Mouse (Mus musculus) stomach, embryonic 16.5 days (tissue): Measurements from ENCODE around the gene Gtpbp2. TPM values are rescaled to one million over a fixed set of nuclear protein-coding genes. Genes with fewer than 3 reads are reported as not detected.

ENCODE experiments used
- ATAC-seq: fragments of 200-750 bp; cut with Nextera tagmentation; 2 replicates; pipeline ENCODE4 v1.8.0; 2017; ENCODE audit warnings: moderate number of reproducible peaks, moderate TSS enrichment; ENCODE audit not compliant: insufficient read depth, low FRiP score
- H3K27ac ChIP-seq: fragments of 300-500 bp; sonication (generic); 2 replicates; pipeline ENCODE4 v1.5.1; 2014; ENCODE audit warnings: low read length
- H3K27me3 ChIP-seq: fragments of 300-500 bp; sonication (generic); 2 replicates; pipeline ENCODE4 v1.6.1; 2014; ENCODE audit warnings: low read length, control low read depth, mixed read lengths; ENCODE audit not compliant: control insufficient read depth, insufficient read depth
- H3K36me3 ChIP-seq: fragments of 300-500 bp; sonication (generic); 2 replicates; pipeline ENCODE4 v1.6.1; 2014; ENCODE audit warnings: low read length; ENCODE audit not compliant: control insufficient read depth, insufficient read depth
- H3K4me1 ChIP-seq: fragments of 300-500 bp; sonication (generic); 2 replicates; pipeline ENCODE4 v1.6.1; 2014; ENCODE audit warnings: low read length, control low read depth, mixed read lengths; ENCODE audit not compliant: control insufficient read depth, insufficient read depth
- H3K4me2 ChIP-seq: fragments of 300-500 bp; sonication (generic); 2 replicates; pipeline ENCODE4 v1.6.1; 2014; ENCODE audit warnings: low read depth, low read length, mixed read lengths
- H3K4me3 ChIP-seq: fragments of 300-500 bp; sonication (generic); replicated peaks from 2 replicates; pipeline ENCODE4 v1.5.1; 2014; ENCODE audit warnings: mild to moderate bottlenecking, low read length
- H3K9ac ChIP-seq: fragments of 300-500 bp; sonication (generic); 2 replicates; pipeline ENCODE4 v1.6.1; 2014; ENCODE audit warnings: low read length
- H3K9me3 ChIP-seq: fragments of 300-500 bp; sonication (generic); replicated peaks from 2 replicates; pipeline ENCODE4 v1.6.1; 2016; ENCODE audit warnings: low read length, control low read depth; ENCODE audit not compliant: control insufficient read depth
- WGBS: fragments of 180-500 bp; shearing (Covaris S2); extraction: QIAGEN DNeasy Blood & Tissue Kit; methylation state at CpG from one replicate; pipeline ENCODE4 v1.1.7; 2014; 5-methylcytosine and 5-hydroxymethylcytosine counted together
- polyA plus RNA-seq: library from polyadenylated mRNA; unstranded; fragments of >200 nt; fragmentation: Nextera tagmentation; extraction: Ambion mirVana; gene quantifications from 2 replicates; pipeline ENCODE4 v1.2.1, GENCODE M21; 2015

Gtpbp2 gene
- polyA plus RNA-seq: 37.9 and 39.2 TPM in 2 replicates

DNA sequence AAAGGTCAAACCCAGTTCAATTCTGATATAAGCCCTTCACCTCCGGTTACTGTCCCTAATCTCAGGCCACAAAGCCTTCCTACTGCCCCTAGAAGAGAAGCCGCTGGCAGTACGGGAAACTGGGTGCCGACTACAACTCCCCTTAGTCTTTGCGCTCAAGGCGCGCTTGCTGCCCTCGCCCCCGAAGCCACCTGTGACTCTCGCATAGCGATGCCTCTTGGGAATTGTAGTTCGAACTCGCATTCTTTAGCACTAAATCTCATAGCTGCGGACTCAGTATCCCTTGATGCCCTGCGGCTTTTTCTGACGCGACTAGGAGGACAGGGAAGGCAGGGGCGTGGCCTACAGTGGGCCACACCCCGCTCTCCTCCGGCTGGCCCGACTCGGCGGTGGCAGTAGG, at the start of gene Gtpbp2:
Gene Gtpbp2 (plus strand): TSS at position 347 of the 400 bp plus-strand sequence.
- WGBS: under 1% methylated on average over 23 of the region's 23 CpGs
- peak within 1 kb of the TSS; percentile 89 for H3K4me3 ChIP-seq
- ATAC-seq: peak; percentile 94
- no peaks in the 10 kb centered on the region for H3K27me3 ChIP-seq
- peaks cover 6% of the 10 kb centered on the region; the same call in 1 of the 2 replicates for H3K36me3 ChIP-seq
- H3K27ac ChIP-seq: peak within 1 kb of the TSS; percentile 96
- H3K4me1 ChIP-seq: peaks cover 12% of the 10 kb centered on the region
- peak within 1 kb of the TSS; percentile 91 for H3K4me2 ChIP-seq
- peak within 1 kb of the TSS; percentile 92 for H3K9ac ChIP-seq
- H3K9me3 ChIP-seq: no peaks in the 10 kb centered on the region

- H3K4me3 ChIP-seq: no peak overlapping the region
- peaks cover 30% of the 10 kb centered on the region for H3K4me1 ChIP-seq
- H3K27me3 ChIP-seq: no peaks in the 10 kb centered on the region
- no peak overlapping the region for H3K9ac ChIP-seq
- H3K4me2 ChIP-seq: no peak overlapping the region
- no peak for ATAC-seq
- WGBS: 22% methylated on average over 2 of the region's 2 CpGs
- H3K9me3 ChIP-seq: no peaks in the 10 kb centered on the region
- peak overlapping the region; percentile 19; the same call in 1 of the 2 replicates for H3K27ac ChIP-seq
- H3K36me3 ChIP-seq: peaks cover 10% of the 10 kb centered on the region; the same call in 1 of the 2 replicates
Measured at GRCm38 (mm10) chr17:46115489-46115888, 45.3 kb upstream of the Gtpbp2 start.

GRCm38 (mm10) chr17:46116138-46116537, 44.7 kb upstream of the Gtpbp2 start:
- Histone ChIP-seq H3K27me3 (no peaks in the 10 kb centered on the region), H3K4me3 (no peak overlapping the region), H3K4me1 (peaks cover 30% of the 10 kb centered on the region), H3K4me2 (no peak overlapping the region), H3K9ac (peak overlapping the region; percentile 31; the same call in 1 of the 2 replicates), H3K36me3 (peaks cover 10% of the 10 kb centered on the region; the same call in 1 of the 2 replicates), H3K9me3 (no peaks in the 10 kb centered on the region), H3K27ac (peak overlapping the region; percentile 19; the same call in 1 of the 2 replicates)
- no peak for ATAC-seq
- WGBS: 61% methylated on average over 11 of the region's 11 CpGs

DNA sequence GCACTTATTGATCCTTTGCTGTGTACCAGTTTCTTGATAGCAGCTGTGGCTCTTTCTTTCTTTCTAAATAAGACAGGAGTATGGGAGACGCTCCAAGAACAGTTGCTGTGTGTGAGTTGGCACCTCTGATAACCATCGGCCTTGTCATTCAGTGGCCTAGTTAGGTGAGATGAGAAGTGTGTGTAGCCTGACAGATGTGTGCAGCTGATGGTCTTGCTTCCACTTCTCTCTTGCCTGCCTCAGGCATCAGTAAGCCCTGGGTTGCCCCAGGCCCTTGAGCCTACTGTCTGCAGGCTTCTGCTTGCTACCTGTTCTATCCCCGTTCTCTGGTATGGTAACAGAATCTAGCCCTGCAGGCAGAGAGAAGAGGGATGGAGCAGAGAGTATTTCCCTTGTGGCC, 44.0 kb upstream of the Gtpbp2 start:
- H3K36me3 ChIP-seq: peaks cover 10% of the 10 kb centered on the region; the same call in 1 of the 2 replicates
- H3K27ac ChIP-seq: no peak overlapping the region
- H3K9me3 ChIP-seq: no peaks in the 10 kb centered on the region
- H3K4me1 ChIP-seq: peaks cover 24% of the 10 kb centered on the region
- ATAC-seq: no peak
- 82% methylated on average over 3 of the region's 3 CpGs for WGBS
- no peak overlapping the region for H3K4me2 ChIP-seq
- H3K4me3 ChIP-seq: no peak overlapping the region
- no peaks in the 10 kb centered on the region for H3K27me3 ChIP-seq
- H3K9ac ChIP-seq: no peak overlapping the region

- peaks cover 24% of the 10 kb centered on the region for H3K4me1 ChIP-seq
- H3K27me3 ChIP-seq: no peaks in the 10 kb centered on the region
- H3K9me3 ChIP-seq: no peaks in the 10 kb centered on the region
- no peak overlapping the region for H3K4me2 ChIP-seq
- H3K9ac ChIP-seq: no peak overlapping the region
- peaks cover 10% of the 10 kb centered on the region; the same call in 1 of the 2 replicates for H3K36me3 ChIP-seq
- no peak overlapping the region for H3K4me3 ChIP-seq
- ATAC-seq: no peak
- WGBS: 70% methylated on average over 13 of the region's 13 CpGs
- no peak overlapping the region for H3K27ac ChIP-seq
Measured at GRCm38 (mm10) chr17:46117623-46118422, 43.0 kb upstream of the Gtpbp2 start.

DNA sequence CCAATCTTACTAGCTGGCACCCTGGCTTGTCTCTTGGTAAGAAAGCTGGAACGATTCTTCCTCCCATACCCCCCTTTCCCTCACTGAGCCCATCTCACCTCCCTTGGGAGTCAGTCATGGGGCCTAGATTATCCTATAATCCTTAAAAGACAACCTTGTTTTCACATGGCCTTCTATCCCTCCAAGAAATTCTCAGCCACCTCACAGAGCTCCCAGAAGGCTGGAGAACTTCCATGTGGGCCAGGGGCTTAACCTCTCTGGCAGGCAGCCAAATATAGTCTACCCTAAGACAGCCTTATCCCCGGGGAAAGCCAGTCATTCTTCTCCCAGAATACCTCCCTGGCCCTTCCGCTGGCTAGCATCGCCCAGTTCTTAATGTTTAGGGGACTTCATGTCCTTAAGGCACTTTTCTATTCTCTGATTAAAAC, 42.4 kb upstream of the Gtpbp2 start:
- Histone ChIP-seq H3K9ac (no peak overlapping the region), H3K4me1 (peaks cover 24% of the 10 kb centered on the region), H3K36me3 (peaks cover 14% of the 10 kb centered on the region), H3K4me3 (no peak overlapping the region), H3K4me2 (no peak overlapping the region), H3K9me3 (no peaks in the 10 kb centered on the region), H3K27me3 (no peaks in the 10 kb centered on the region), H3K27ac (no peak overlapping the region)
- ATAC-seq: no peak
- 51% methylated on average over 4 of the region's 4 CpGs for WGBS

GRCm38 (mm10) chr17:46119641-46120040, 41.2 kb upstream of the Gtpbp2 start:
- H3K36me3 ChIP-seq: peaks cover 20% of the 10 kb centered on the region
- no peak overlapping the region for H3K9ac ChIP-seq
- peaks cover 24% of the 10 kb centered on the region for H3K4me1 ChIP-seq
- ATAC-seq: no peak
- H3K4me2 ChIP-seq: no peak overlapping the region
- H3K9me3 ChIP-seq: no peaks in the 10 kb centered on the region
- H3K4me3 ChIP-seq: no peak overlapping the region
- no peaks in the 10 kb centered on the region for H3K27me3 ChIP-seq
- WGBS: 88% methylated on average over 10 of the region's 10 CpGs
- no peak overlapping the region for H3K27ac ChIP-seq

DNA sequence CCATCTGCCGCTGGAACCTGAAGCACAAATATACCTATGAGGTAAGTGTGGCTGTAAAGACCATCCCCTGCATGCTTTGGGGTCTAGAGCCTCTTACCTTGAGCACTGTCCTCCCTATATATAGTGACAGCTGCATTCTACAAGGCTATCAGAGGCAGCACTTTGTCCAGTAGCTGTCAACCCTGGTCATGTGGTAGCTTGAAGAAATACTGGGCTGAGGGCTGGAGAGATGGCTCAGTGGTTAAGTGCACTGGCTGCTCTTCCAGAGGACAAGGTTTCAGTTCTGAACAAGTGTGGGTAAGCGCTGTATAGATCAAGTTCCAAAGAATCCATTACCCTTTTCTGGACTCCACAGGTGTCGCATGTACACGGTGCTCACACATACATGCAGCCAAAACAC, 38.0 kb upstream of the Gtpbp2 start:
- H3K27ac ChIP-seq: no peak overlapping the region

DNA sequence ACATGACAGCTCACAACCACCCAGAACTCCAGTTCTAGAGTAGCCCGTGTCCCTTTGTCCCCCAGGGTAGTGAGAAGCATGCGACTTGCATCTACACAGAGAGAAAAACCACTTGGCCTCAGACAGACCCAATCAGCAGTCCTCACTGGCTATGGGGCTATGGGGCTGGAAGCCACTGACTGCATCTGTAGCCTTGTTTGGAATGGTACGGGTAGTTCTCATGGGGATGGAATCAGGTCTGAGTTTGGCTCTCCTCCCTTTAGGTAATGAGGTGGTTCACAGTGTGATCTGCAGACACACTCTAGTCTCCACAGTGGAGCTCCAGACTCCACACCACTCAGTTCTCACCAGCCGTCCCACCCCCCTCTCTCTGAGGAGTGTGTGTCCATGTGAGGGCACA, 37.5 kb upstream of the Gtpbp2 start:
- Histone ChIP-seq H3K9ac (no peak overlapping the region), H3K4me2 (no peak overlapping the region), H3K4me3 (no peak overlapping the region), H3K36me3 (peaks cover 33% of the 10 kb centered on the region; the same call in 1 of the 2 replicates), H3K27me3 (no peaks in the 10 kb centered on the region), H3K4me1 (peaks cover 2% of the 10 kb centered on the region; the same call in 1 of the 2 replicates), H3K9me3 (no peaks in the 10 kb centered on the region), H3K27ac (no peak overlapping the region)
- 88% methylated on average over 4 of the region's 4 CpGs for WGBS
- ATAC-seq: no peak

More for the DNA sequence above, 38.0 kb upstream of the Gtpbp2 start:
- peaks cover 6% of the 10 kb centered on the region; the same call in 1 of the 2 replicates for H3K4me1 ChIP-seq
- H3K27me3 ChIP-seq: no peaks in the 10 kb centered on the region
- no peak overlapping the region for H3K4me2 ChIP-seq
- no peak overlapping the region for H3K9ac ChIP-seq
- WGBS: 98% methylated on average over 4 of the region's 4 CpGs
- H3K36me3 ChIP-seq: peaks cover 33% of the 10 kb centered on the region
- no peak for ATAC-seq
- no peak overlapping the region for H3K4me3 ChIP-seq
- no peaks in the 10 kb centered on the region for H3K9me3 ChIP-seq
